Mouse (Mus musculus): ENCODE data around the gene Atp8a1.

Atp8a1 gene

DNA sequence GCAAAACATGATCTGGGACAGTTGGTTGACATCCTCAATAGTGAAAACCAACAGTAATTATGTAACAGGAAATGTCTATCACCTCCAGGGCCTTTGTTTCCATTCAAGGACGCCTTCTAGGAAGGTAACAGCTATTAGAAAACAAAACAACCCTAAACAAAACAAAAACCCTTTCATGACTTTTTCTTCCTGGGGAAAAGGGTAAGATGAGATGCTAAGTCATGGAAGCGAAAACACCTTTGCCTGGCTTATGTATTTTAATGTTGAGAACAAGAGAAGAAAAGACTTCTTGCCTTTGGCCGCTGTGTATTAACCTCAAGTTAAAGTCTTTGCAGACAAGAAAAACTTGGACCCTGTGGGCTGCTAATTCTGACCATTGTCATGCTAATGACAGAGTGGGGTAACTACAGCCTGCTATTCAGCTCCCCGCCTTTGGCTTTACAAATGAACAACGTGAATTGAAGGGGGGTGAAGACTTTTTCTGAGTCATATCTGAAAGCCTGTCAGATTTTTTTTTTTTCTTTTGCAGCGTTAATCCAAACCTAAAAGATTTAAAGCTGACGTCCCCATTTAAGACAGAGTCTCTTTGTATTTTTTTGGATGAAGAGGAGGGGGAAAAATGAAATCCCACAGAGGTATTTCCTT is 214.0 kb downstream of the Atp8a1 start:
- DNase-seq (ENCODE audit: low read depth, low spot score), result peak; percentile 52

- DNase-seq (ENCODE audit: low read depth, low spot score), result no peak
Measured at GRCm38 (mm10) chr5:67631261-67631660, 216.0 kb downstream of the Atp8a1 start.

GRCm38 (mm10) chr5:67629861-67630260 is 217.4 kb downstream of the Atp8a1 start:
- no peak for DNase-seq (ENCODE audit: low read depth, low spot score)

GRCm38 (mm10) chr5:67629440-67629839 is 217.8 kb downstream of the Atp8a1 start:
- DNase-seq (ENCODE audit: low read depth, low spot score), result no peak

DNA sequence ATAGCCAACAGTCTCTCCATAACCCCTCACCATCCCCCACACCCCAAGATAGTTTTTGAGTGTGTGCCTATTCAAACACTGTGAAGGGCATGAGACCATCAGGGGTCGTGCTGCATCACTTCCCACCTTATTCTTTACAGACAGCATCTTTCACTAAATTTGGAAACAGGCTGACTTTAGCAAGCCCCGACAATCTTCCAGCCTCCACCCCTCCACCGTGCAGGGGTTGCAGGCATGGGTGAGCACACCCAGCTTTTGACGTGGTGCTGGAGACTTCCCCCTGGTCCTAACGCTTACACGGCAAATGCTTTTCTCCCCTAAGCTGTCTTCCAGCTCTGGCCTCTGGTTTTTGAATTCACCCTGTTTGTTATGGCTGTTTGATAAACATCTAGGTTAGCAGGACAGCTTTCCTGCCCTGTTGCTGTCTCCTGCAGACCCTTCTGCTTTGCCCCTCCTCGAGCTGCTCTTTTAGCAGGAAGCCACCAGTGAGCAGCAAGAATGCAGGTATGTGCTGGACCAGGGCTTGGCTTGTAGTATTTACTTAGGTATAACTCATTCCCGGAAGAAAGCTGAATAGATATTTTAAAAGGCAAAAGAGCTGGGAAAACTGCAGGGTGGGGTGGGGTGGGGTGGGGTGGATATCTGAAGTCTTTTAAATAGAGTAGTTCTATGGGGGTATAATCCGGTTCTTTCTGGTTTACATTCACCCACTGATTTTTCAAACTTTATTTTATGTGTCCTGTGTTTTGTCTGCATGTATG is 218.9 kb downstream of the Atp8a1 start:
- DNase-seq (ENCODE audit: low read depth, low spot score), result no peak

- DNase-seq (ENCODE audit: low read depth, low spot score), result no peak
Measured at GRCm38 (mm10) chr5:67621230-67621629, 226.0 kb downstream of the Atp8a1 start.

DNA sequence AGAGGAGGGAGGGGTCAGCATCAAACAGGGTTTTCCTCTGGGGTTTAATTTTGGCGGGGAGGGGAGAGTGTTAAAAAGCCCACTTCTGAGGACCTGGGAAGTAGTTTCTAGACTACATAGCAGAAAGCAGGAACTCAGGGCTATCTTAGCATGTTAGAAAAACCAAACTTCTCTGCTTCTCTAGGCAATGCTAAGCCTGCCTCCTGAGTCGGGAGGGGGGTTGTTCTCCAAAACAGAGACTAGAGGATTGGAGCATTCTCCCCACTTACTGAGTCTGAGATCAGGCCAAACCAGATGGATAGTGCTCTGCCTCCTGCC is 237.8 kb downstream of the Atp8a1 start:
- no peak for DNase-seq (ENCODE audit: low read depth, low spot score)

DNA sequence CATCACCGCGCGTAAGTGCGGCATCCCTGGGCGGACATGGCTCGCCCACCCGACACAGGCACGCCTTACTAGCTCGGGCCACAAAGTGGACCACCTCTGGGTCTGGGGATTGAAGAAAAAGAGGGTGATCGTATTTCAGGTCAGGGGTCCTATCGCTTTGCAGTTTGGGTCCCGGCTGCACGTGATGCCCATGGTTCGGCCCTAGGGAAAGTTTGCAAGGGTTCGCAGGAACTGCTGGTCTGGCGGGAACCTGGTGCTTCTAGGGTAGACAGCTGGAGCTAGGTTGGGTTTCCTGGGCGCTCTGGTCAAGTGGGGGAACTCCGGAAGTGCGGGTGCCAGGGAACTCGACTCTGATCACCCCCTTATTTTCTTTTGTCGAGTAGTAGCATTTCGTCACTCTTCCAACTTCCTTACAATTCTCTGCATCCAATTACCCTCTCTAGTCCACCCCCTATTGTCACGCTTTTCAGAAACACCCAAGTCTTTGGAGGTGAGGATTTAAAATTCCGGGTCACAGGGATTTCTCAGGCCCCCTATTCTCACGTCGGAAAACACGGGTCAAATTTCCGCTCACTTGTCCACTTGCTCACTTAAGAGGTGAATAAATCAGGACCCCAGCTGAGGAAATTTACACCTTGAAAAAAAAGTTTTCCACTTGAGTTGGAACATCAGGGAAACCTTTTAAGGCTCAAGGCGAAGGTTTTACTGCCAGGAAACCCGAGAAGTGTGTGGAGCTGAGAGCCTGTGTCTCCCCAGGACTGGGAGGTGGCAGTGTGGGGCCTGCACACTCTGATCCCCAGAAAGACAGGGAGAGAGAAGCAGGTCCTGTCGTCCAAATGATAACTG is 238.3 kb downstream of the Atp8a1 start:
- DNase-seq (ENCODE audit: low read depth, low spot score), result no peak

DNA sequence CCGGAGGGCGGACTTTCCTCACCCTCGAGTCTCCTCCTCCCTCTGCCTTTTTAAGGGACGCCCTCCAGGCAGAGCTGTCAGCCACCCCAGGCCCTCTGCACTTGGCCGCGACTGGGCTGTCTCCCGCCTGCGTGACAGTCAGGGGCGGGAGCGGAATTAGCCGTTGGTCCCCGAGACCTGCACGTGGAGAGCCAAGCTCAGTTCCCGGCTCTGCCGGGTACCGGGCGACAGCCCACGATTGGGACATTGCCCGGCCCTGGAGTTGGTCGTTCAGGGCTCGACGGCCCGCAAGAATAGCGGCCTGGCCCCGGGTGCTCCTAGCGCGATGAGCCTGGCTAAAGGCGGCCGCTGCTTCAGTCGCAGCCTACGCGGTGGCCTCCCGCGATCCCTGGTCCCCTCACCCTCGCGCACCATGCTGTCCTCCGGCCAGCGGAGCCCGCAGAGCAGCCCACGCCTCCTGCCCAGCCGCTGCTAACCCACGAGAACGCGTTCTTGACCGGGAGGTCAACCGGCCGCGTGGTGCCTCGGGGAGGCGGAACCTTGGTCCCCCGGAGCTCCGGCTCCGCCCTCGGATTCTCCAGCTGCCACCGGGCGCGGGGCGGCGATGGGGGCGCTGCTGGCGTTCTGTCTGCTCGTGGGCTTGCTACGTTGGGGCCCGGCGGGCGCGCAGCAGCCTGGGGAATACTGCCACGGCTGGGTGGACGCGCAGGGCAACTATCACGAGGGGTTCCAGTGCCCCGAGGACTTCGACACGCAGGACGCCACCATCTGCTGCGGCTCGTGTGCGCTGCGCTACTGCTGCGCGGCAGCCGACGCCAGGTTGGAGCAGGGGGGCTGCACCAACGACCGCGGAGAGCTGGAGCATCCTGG is 239.2 kb downstream of the Atp8a1 start, which contains the start of gene Shisa3:
TSS of gene Shisa3 (plus strand) at position 79 of the 870 bp plus-strand sequence.
- no peak for DNase-seq (ENCODE audit: low read depth, low spot score)

DNA sequence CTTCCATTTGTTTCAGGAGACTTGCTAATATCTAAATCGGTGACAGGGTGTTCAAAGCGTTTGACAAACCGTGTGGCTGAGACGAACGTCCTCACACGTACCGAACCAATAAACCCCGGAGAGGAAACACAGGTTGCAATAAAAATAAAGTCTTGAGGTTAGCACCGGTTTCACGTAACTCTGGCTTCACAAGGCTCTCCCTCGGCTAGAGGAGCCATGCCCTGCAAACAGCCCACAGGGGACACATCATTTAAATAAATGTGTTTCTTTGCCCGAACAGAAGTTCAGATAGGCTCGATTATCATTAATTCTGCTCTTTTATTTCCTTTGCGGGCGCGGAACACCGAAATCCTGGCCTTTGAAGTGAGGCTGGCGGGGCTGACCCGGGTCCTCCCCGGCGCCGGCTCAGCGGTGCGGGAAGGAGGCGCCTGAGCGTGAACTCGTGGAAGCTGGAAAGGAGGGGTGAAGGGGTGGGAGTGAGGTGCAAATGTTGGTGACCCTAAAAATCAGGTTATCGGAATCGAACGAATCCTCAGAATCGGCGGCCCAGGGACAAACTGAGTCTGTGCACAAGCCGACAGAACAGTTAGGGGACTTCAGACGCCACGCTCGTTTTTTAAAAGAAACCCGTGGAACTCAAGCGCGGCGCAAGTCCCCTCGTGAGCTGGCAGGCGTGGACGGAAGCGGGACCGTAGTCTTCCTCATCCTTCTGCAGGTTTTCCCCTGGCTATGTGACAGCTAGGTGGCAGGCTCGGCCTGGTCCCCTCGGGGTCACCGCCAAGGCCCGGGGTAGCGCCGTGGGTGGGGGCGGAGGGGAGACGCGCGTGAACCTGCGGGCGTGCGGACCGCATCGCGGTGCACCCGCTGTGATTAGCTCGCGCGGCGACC is 240.1 kb downstream of the Atp8a1 start:
- no peak for DNase-seq (ENCODE audit: low read depth, low spot score)

DNA sequence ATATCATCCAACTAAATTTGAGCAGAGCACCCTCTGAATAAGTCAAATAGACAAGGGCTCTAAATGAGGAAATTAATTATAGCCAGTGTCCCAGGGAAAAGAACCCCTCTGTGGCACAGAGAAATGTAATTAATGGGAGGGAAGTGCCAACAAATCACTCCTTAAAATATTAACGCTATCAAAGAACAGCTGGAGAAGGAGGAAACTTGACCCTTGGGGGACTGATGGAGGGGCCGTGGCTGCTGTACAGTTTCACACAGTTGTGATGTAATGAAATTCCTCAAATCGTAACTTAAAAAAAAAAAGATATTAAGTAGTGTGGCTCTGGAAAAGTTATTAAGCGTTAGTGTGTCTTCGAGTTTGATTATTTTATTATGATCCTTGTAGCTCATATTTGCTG is 241.3 kb downstream of the Atp8a1 start:
- no peak for DNase-seq (ENCODE audit: low read depth, low spot score)

- DNase-seq (ENCODE audit: low read depth, low spot score), result no peak
Measured at GRCm38 (mm10) chr5:67599935-67600334, 247.3 kb downstream of the Atp8a1 start.

GRCm38 (mm10) chr5:67595629-67596028 is 251.6 kb downstream of the Atp8a1 start:
- no peak for DNase-seq (ENCODE audit: low read depth, low spot score)

DNA sequence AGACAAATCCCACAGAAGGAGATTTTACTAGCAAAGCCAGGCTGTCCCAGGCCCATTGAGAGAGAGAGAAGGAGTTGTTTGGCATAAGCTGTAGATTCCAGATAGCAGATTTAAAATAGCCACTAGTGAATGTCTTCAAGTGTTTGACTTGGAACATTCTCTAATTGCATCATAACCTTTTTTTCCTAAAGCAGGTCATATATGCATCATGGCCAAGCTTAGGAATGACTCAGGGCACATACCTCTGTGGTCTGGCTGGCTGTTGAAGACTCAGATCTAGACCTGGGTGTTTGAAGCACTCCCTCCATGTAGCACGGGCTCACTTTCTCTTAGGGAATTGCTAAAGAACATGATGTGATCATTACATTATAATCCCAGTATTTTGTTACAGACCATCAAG is 252.2 kb downstream of the Atp8a1 start:
- no peak for DNase-seq (ENCODE audit: low read depth, low spot score)

GRCm38 (mm10) chr5:67579725-67580633 is 267.3 kb downstream of the Atp8a1 start:
- DNase-seq (ENCODE audit: low read depth, low spot score), result no peak

DNA sequence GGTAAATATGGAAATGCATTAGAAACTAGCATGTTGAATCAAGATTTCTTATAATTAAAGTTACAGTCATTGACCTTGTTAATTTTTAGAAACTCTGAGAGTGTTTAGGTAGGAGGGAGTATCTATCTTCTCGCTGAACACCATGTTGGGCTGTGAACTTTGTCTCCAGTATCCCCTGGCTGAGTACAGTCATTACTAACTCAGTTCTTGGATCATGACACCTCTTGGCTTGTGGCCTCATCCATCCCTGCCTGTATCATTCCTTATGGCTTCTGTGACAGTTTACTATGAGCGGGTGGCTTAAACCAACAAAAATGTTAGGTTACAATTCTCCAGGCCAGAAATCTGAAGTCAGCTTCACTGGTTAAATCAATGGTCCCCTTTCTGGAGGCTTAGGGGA is 271.5 kb downstream of the Atp8a1 start:
- no peak for DNase-seq (ENCODE audit: low read depth, low spot score)

DNA sequence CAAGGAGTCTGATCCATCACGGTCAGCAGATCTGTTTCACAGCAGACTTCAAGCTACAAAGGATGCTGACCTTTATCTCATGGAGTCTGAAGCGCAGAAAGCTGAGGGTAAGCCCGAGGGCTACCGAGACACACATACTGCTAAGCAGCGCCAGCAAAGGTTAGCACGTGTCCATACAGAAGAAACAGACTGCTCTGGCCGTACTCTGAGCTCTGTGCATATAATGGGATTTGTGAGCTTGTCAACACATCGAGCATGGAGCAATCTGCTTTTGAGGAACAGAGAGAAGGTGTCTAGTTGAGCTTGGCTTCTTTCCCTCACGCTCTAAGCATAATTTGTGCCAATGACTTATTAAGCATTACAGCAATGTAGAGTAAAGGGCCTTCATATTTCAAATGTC is 273.2 kb downstream of the Atp8a1 start:
- no peak for DNase-seq (ENCODE audit: low read depth, low spot score)

DNA sequence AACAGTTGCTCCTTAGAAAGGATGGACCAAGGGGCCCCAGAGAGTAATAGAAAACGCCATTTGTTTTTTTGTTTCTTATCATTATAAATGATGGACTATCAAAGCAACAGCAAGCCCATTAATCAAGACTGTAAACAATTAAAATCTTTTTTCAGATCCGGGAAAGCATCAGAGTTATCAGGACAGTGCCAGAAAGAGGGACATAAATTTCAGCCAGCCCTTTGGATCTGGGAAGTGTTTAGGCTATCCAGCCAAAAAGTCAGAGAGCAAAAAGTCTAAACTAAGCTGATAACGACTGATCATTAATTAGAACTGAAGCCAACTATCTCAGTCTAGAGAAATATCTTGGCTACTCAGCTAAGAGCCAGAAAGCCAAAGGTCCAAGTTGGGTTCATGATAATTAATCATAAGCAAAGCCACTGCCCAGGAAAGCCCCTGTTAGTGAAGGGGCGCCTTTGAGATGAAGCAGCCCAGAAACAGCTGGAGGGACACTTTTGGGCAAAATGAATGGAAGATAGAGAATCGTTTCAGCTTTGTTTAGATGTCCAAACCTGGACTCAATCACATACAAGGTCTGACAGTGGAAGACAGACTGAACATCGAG is 274.6 kb downstream of the Atp8a1 start:
- no peak for DNase-seq (ENCODE audit: low read depth, low spot score)

Data from WW6 (cell line).